Mouse (Mus musculus): ENCODE data around the gene Gm3424.
"Not testable (repeated sequence)": the region's sequence is repeated elsewhere in the genome, so short reads cannot be mapped to it uniquely, and the experiment has no call there.

Gm3424 gene

GRCm38 (mm10) chr14:5830229-5830628 is at the start of gene Gm3424:
Gene Gm3424 (minus strand): TSS chr14:5830329.
- DNase-seq, result not testable (repeated sequence)

- not testable (repeated sequence) for DNase-seq
Measured at GRCm38 (mm10) chr14:5879791-5880190, 49.7 kb upstream of the Gm3424 start.

GRCm38 (mm10) chr14:5879136-5879535 is 49.0 kb upstream of the Gm3424 start:
- not testable (repeated sequence) for DNase-seq

- not testable (repeated sequence) for DNase-seq
Measured at GRCm38 (mm10) chr14:5855911-5856310, 25.8 kb upstream of the Gm3424 start.

- not testable (repeated sequence) for DNase-seq
Measured at GRCm38 (mm10) chr14:5812699-5813356, 17.3 kb downstream of the Gm3424 start.

- not testable (repeated sequence) for DNase-seq
Measured at GRCm38 (mm10) chr14:5807882-5808281, 22.2 kb downstream of the Gm3424 start, which contains the start of gene Gm3383. Gene Gm3383 (minus strand): TSS chr14:5807982.
